Mouse (Mus musculus) forebrain, embryonic 15.5 days (tissue): Measurements from ENCODE around the gene Lgr4. TPM values are rescaled to one million over a fixed set of nuclear protein-coding genes. Genes with fewer than 3 reads are reported as not detected.
A peak's percentile ranks its signal among the peaks of the same experiment; 100 is the strongest.

Experiments used
- ATAC-seq: fragments of 200-750 bp; cut with Nextera tagmentation; replicated peaks from 2 replicates; pipeline ENCODE4 v1.8.0; 2017; ENCODE audit warnings: mild to moderate bottlenecking, moderate TSS enrichment, moderate library complexity
- H3K27ac ChIP-seq: fragments of 300-500 bp; sonication (generic); replicated peaks from 2 replicates; pipeline ENCODE4 v1.5.1; 2015; ENCODE audit warnings: mild to moderate bottlenecking, inconsistent platforms
- H3K27me3 ChIP-seq: fragments of 300-500 bp; sonication (generic); 2 replicates; pipeline ENCODE4 v1.6.1; 2015; ENCODE audit warnings: inconsistent platforms
- H3K36me3 ChIP-seq: fragments of 300-500 bp; sonication (generic); 2 replicates; pipeline ENCODE4 v1.6.1; 2015; ENCODE audit warnings: mild to moderate bottlenecking, inconsistent platforms
- H3K4me1 ChIP-seq: fragments of 300-500 bp; sonication (generic); 2 replicates; pipeline ENCODE4 v1.6.1; 2015; ENCODE audit warnings: inconsistent platforms
- H3K4me2 ChIP-seq: fragments of 300-500 bp; sonication (generic); replicated peaks from 2 replicates; pipeline ENCODE4 v1.6.1; 2015; ENCODE audit warnings: mild to moderate bottlenecking, inconsistent platforms
- H3K4me3 ChIP-seq: fragments of 300-500 bp; sonication (generic); 2 replicates; pipeline ENCODE4 v1.5.1; 2015; ENCODE audit warnings: mild to moderate bottlenecking, inconsistent platforms
- H3K9ac ChIP-seq: fragments of 300-500 bp; sonication (generic); replicated peaks from 2 replicates; pipeline ENCODE4 v1.6.1; 2015; ENCODE audit warnings: mild to moderate bottlenecking, inconsistent platforms
- H3K9me3 ChIP-seq: fragments of 300-500 bp; sonication (generic); 2 replicates; pipeline ENCODE4 v1.6.1; 2016; ENCODE audit warnings: inconsistent platforms
- WGBS: fragments of 180-500 bp; shearing (Covaris S2); methylation state at CpG from one replicate; pipeline ENCODE4 v1.1.7; 2015; ENCODE audit warnings: mixed read lengths; 5-methylcytosine and 5-hydroxymethylcytosine counted together
- polyA plus RNA-seq: library from polyadenylated mRNA; unstranded; fragments of >200 nt; fragmentation: Nextera tagmentation; extraction: Ambion mirVana; gene quantifications from 2 replicates; pipeline ENCODE4 v1.2.1, GENCODE M21; 2015

Gene Lgr4
- polyA plus RNA-seq, 1 experiment from 2014 or later = 3.0 TPM

DNA sequence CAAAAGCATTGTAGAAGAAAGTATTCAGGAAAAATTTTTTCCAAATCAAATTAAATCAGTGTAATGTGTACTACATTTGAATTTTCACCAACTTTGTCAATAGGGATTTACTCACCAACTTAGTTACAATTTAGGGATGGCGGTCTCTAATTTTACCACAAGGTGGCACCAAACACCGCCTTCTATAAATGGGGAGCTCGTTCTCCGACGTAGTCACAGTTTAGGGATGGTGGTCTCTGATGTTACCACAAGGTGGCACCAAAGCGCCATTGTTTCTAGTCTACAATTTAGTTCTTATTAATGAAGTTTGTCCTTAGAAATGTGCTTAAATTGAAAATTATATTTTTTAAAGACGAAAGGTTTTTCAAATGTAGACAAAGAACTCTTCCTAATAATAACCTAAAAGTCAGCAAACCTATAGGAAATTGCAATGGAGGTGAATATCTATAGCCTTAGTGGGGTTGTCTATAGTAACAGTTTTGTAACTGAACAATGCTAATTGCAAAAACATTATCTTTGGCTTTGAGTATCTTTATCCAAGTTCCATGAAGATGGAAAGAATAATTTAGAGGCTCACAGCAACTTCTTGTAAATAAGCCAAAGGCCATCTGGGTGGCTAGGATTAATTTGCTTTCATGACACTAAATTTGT lies 13.2 kb upstream of the Lgr4 start:
- Histone ChIP-seq H3K4me2 (no peak overlapping the region), H3K9me3 (0 out of 2 replicates have a peak, but pooled peaks cover 3% of the 10 kb centered on the region), H3K9ac (no peak overlapping the region), H3K4me3 (no peak overlapping the region), H3K27me3 (0 out of 2 replicates have a peak, but pooled peaks cover 5% of the 10 kb centered on the region), H3K4me1 (no peaks in the 10 kb centered on the region), H3K27ac (no peak overlapping the region), H3K36me3 (peaks cover 25% of the 10 kb centered on the region)
- ATAC-seq = peak; percentile 85
- WGBS = 1% methylated on average over 7 of the region's 7 CpGs

DNA sequence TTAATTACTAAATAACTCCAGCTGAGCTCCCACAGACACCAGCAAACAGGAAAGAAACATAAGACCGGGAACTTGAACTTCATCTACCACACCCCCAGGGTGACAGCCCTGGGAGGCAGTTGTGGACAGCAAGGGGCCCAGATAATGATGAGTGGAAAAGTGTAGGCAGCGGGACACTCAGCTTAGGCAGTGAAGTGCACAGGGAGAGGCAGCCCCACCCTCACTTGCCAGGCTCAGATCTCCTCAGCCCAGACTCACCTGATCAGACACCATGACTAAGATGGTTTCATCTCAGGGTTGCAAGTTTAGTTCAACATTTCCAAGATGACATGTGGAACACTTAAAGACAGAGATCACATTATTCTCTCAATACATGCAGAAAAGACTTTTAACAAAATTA lies 8.3 kb upstream of the Lgr4 start:
- H3K27ac ChIP-seq = no peak overlapping the region
- H3K4me1 ChIP-seq = no peaks in the 10 kb centered on the region
- H3K27me3 ChIP-seq = 0 out of 2 replicates have a peak, but pooled peaks cover 5% of the 10 kb centered on the region
- H3K9ac ChIP-seq = no peak overlapping the region
- ATAC-seq = no peak
- H3K4me3 ChIP-seq = no peak overlapping the region
- whole genome bisulfite sequencing = 72% methylated on average over 2 of the region's 2 CpGs
- H3K36me3 ChIP-seq = no peaks in the 10 kb centered on the region
- peaks cover 9% of the 10 kb centered on the region; the same call in 1 of the 2 replicates for H3K9me3 ChIP-seq
- H3K4me2 ChIP-seq = no peak overlapping the region

GRCm38 (mm10) chr2:109912216-109912615 lies 5.2 kb upstream of the Lgr4 start:
- H3K4me3 ChIP-seq = no peak overlapping the region

GRCm38 (mm10) chr2:109912766-109913165 lies 4.7 kb upstream of the Lgr4 start:
- no peak overlapping the region for H3K4me3 ChIP-seq
- 0 out of 2 replicates have a peak, but pooled peaks cover 5% of the 10 kb centered on the region for H3K27me3 ChIP-seq
- H3K9ac ChIP-seq = no peak overlapping the region
- H3K4me2 ChIP-seq = no peak overlapping the region
- ATAC-seq = no peak
- WGBS = 88% methylated on average over 12 of the region's 12 CpGs
- H3K27ac ChIP-seq = no peak overlapping the region
- H3K9me3 ChIP-seq = peaks cover 6% of the 10 kb centered on the region; the same call in 1 of the 2 replicates
- no peaks in the 10 kb centered on the region for H3K36me3 ChIP-seq
- no peaks in the 10 kb centered on the region for H3K4me1 ChIP-seq

More at GRCm38 (mm10) chr2:109912216-109912615, 5.2 kb upstream of the Lgr4 start:
- Histone ChIP-seq H3K9me3 (peaks cover 6% of the 10 kb centered on the region; the same call in 1 of the 2 replicates), H3K4me2 (no peak overlapping the region), H3K27ac (no peak overlapping the region), H3K36me3 (no peaks in the 10 kb centered on the region), H3K4me1 (no peaks in the 10 kb centered on the region), H3K27me3 (0 out of 2 replicates have a peak, but pooled peaks cover 5% of the 10 kb centered on the region), H3K9ac (no peak overlapping the region)
- ATAC-seq = no peak
- WGBS = 93% methylated on average over 8 of the region's 8 CpGs

GRCm38 (mm10) chr2:109913241-109913640 lies 4.2 kb upstream of the Lgr4 start:
- H3K27ac ChIP-seq = no peak overlapping the region
- WGBS = 74% methylated on average over 8 of the region's 8 CpGs
- H3K9ac ChIP-seq = no peak overlapping the region
- H3K27me3 ChIP-seq = 0 out of 2 replicates have a peak, but pooled peaks cover 5% of the 10 kb centered on the region
- peaks cover 6% of the 10 kb centered on the region; the same call in 1 of the 2 replicates for H3K9me3 ChIP-seq
- no peak overlapping the region for H3K4me2 ChIP-seq
- no peak for ATAC-seq
- no peak overlapping the region for H3K4me3 ChIP-seq
- no peaks in the 10 kb centered on the region for H3K36me3 ChIP-seq
- peaks cover 2% of the 10 kb centered on the region for H3K4me1 ChIP-seq

GRCm38 (mm10) chr2:109914601-109915000 lies 2.8 kb upstream of the Lgr4 start:
- Histone ChIP-seq H3K9me3 (peaks cover 6% of the 10 kb centered on the region; the same call in 1 of the 2 replicates), H3K4me1 (peaks cover 13% of the 10 kb centered on the region), H3K4me2 (no peak overlapping the region), H3K27me3 (no peaks in the 10 kb centered on the region; the same call in 1 of the 2 replicates), H3K36me3 (no peaks in the 10 kb centered on the region), H3K9ac (no peak overlapping the region), H3K4me3 (no peak overlapping the region), H3K27ac (no peak overlapping the region)
- no peak for ATAC-seq

DNA sequence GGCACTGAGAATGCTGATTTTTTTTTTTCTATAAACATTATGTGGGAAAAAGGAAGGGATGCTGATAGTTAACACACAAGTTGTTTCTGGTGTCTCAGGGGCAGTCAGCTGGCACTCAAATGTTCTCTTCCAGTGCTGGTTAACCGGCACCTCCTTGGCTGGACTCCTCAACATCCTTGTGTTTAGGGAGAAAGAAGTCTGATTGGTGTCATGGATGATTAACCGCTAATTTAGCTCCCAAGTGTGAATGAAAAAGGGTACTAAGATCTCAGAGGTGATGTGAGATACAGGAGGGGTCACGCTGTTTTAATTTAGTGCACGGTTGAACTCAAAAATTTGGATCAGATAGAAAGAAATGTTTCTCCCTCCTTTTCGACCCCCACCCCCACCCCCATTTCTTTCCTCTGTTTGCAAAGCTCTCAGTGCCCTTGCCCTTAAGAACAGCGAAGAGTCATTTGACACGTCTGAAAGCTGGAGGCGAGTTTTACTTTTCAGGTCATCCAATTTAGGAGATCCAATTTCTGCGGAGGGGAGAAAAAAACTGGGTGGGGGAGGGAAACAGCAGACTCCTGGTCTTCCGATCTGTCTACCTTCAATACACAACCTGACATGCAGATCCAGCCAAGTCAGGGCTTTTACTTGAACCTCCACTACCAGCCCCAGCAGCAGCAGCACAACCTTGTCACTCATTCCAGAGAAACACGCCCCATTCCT lies 508 bp upstream of the Lgr4 start:
- Histone ChIP-seq H3K4me3 (peak overlapping the region; percentile 63), H3K9me3 (no peaks in the 10 kb centered on the region), H3K9ac (peak overlapping the region; percentile 73; the same call in 1 of the 2 replicates), H3K4me1 (peaks cover 13% of the 10 kb centered on the region), H3K27ac (no peak overlapping the region), H3K36me3 (no peaks in the 10 kb centered on the region), H3K27me3 (peaks cover 18% of the 10 kb centered on the region), H3K4me2 (peak overlapping the region; percentile 81)
- WGBS = 4% methylated on average over 11 of the region's 11 CpGs
- ATAC-seq = no peak

GRCm38 (mm10) chr2:109918592-109919262 lies 1.3 kb downstream of the Lgr4 start:
- Histone ChIP-seq H3K36me3 (no peaks in the 10 kb centered on the region), H3K4me2 (peak overlapping the region; percentile 81), H3K27me3 (peaks cover 18% of the 10 kb centered on the region), H3K4me3 (peak overlapping the region; percentile 63), H3K27ac (no peak overlapping the region), H3K9me3 (no peaks in the 10 kb centered on the region), H3K9ac (peak overlapping the region; percentile 73), H3K4me1 (peaks cover 13% of the 10 kb centered on the region)
- 8% methylated on average over 22 of the region's 22 CpGs for WGBS
- ATAC-seq = no peak

- H3K9me3 ChIP-seq = no peaks in the 10 kb centered on the region
- no peak overlapping the region for H3K4me2 ChIP-seq
- no peak for ATAC-seq
- no peak overlapping the region for H3K27ac ChIP-seq
- peaks cover 13% of the 10 kb centered on the region for H3K4me1 ChIP-seq
- H3K36me3 ChIP-seq = no peaks in the 10 kb centered on the region
- WGBS = 78% methylated on average over 7 of the region's 7 CpGs
- no peak overlapping the region for H3K9ac ChIP-seq
- no peak overlapping the region for H3K4me3 ChIP-seq
- peaks cover 18% of the 10 kb centered on the region for H3K27me3 ChIP-seq
These were observed 3.0 kb downstream of the Lgr4 start for GRCm38 (mm10) chr2:109920471-109920870.

DNA sequence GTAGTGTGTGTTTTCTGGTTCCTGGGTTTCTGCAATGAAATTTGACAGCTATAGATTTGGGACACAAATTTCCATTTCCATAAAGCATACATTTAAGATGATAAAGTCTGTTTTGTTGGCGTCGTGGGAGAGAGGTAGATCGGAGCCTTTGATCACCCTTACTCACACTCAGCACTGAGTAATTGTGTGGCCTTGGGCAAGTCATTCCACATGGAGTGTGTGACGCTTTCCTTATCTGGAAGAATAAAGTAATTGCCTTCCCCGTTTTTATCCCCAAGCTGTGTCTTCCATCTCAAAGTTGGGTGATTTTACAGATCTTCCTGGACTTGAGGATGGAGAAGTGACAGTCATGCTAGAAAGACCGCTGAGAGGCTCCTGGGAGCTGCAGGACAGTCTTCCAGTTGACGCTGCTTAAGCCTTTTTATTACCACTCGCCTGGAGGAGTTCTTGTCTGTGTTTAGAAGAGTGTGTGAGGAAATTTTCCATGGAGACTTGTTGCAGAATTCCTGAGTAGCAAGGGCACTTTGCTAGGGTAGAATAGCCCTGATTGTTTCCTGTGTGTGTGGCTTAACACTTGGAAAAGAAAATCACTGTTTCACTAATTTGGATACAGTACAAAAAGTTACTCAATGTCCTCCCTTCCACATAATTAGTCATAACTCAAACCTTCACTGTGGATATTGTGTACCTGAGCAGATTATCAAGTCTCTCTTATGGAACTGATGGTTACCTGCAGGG lies 4.0 kb downstream of the Lgr4 start:
- Histone ChIP-seq H3K36me3 (no peaks in the 10 kb centered on the region), H3K27ac (no peak overlapping the region), H3K9me3 (no peaks in the 10 kb centered on the region), H3K9ac (no peak overlapping the region), H3K27me3 (peaks cover 18% of the 10 kb centered on the region), H3K4me1 (peaks cover 13% of the 10 kb centered on the region), H3K4me2 (no peak overlapping the region), H3K4me3 (no peak overlapping the region)
- 79% methylated on average over 8 of the region's 8 CpGs for WGBS
- no peak for ATAC-seq

DNA sequence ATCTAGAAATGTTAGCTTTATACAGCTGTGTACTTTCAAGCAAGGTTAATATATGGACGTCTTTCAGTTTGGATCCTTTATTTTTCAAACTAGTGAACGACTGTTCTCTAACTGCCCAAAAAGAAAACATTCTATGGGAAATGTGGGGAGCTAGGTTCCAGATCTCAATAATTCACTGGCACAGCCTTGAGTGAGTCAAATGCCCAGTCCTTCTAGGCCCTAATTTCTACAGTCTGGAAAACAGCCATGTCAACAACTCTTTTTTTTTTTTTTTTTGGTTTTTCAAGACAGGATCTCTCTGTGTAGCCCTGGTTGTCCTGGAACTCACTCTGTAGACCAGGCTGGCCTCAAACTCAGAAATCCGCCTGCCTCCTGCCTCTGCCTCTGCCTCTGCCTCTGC lies 4.9 kb downstream of the Lgr4 start:
- WGBS = 94% methylated on average over 3 of the region's 3 CpGs
- Histone ChIP-seq H3K4me1 (peaks cover 13% of the 10 kb centered on the region), H3K9ac (no peak overlapping the region), H3K4me3 (no peak overlapping the region), H3K27ac (no peak overlapping the region), H3K4me2 (no peak overlapping the region), H3K9me3 (no peaks in the 10 kb centered on the region), H3K36me3 (no peaks in the 10 kb centered on the region), H3K27me3 (peaks cover 18% of the 10 kb centered on the region)
- no peak for ATAC-seq
